Mouse (Mus musculus) megakaryocyte-erythroid progenitor cell, adult 5-6 weeks (primary cell): ENCODE results near the gene Ninl. TPM values are rescaled to one million over a fixed set of nuclear protein-coding genes. Genes with fewer than 3 reads are reported as not detected.
A peak's percentile ranks its signal among the peaks of the same experiment; 100 is the strongest.
"Not testable (repeated sequence)": the region's sequence is repeated elsewhere in the genome, so short reads cannot be mapped to it uniquely, and the experiment has no call there.

Source experiments
- ATAC-seq: replicated peaks from 2 replicates; pipeline ENCODE4 v1.8.0; 2016; ENCODE audit warnings: mild to moderate bottlenecking, inconsistent platforms; ENCODE audit not compliant: severe bottlenecking, poor library complexity, low FRiP score, low TSS enrichment
- total RNA-seq, 2 experiments: library from RNA; stranded (forward) in 1 of 2; stranded (reverse) in 1 of 2; fragments of 200-1000, 215-1000 nt in 1 of 2; fragments of >200 nt in 1 of 2; fragmentation: Nextera tagmentation in 1 of 2; gene quantifications; 2 replicates each; pipeline ENCODE4 v1.2.3; 2014 to 2017

Ninl gene
- total RNA-seq, 2 experiments from 2014 or later = 6.1 to 11.2 TPM

- ATAC-seq = no peak
Measured at GRCm38 (mm10) chr2:150963246-150963645, 75.9 kb downstream of the Ninl start.

GRCm38 (mm10) chr2:150959521-150959920 lies 79.7 kb downstream of the Ninl start:
- no peak for ATAC-seq

- ATAC-seq = no peak
Measured at GRCm38 (mm10) chr2:150955859-150956258, 83.3 kb downstream of the Ninl start.

GRCm38 (mm10) chr2:150951201-150951600 lies 88.0 kb downstream of the Ninl start:
- ATAC-seq = no peak

GRCm38 (mm10) chr2:150950056-150950455 lies 89.1 kb downstream of the Ninl start:
- no peak for ATAC-seq

GRCm38 (mm10) chr2:150949652-150950051 lies 89.5 kb downstream of the Ninl start:
- ATAC-seq = no peak

GRCm38 (mm10) chr2:150948786-150949185 lies 90.4 kb downstream of the Ninl start:
- no peak for ATAC-seq

- not testable (repeated sequence) for ATAC-seq
Measured at GRCm38 (mm10) chr2:150947880-150948611, 91.1 kb downstream of the Ninl start.

GRCm38 (mm10) chr2:150947341-150947740 lies 91.8 kb downstream of the Ninl start:
- not testable (repeated sequence) for ATAC-seq

- ATAC-seq = no peak
Measured at GRCm38 (mm10) chr2:150944017-150944416, 95.2 kb downstream of the Ninl start.

GRCm38 (mm10) chr2:150934659-150935058 lies 104.5 kb downstream of the Ninl start:
- no peak for ATAC-seq

- 0 out of 2 replicates have a peak, but pooled peaks have one; percentile 45 for ATAC-seq
Measured at GRCm38 (mm10) chr2:150933482-150933881, 105.7 kb downstream of the Ninl start.

GRCm38 (mm10) chr2:150930806-150931205 lies 108.4 kb downstream of the Ninl start:
- no peak for ATAC-seq

GRCm38 (mm10) chr2:150929156-150929555 lies 110.0 kb downstream of the Ninl start:
- no peak for ATAC-seq

GRCm38 (mm10) chr2:150927038-150927720 lies 112.0 kb downstream of the Ninl start:
- ATAC-seq = no peak

- 0 out of 2 replicates have a peak, but pooled peaks have one; percentile 23 for ATAC-seq
Measured at GRCm38 (mm10) chr2:150923505-150923904, 115.7 kb downstream of the Ninl start.

- no peak for ATAC-seq
Measured at GRCm38 (mm10) chr2:150923026-150923425, 116.2 kb downstream of the Ninl start.

GRCm38 (mm10) chr2:150922165-150922564 lies 117.0 kb downstream of the Ninl start:
- ATAC-seq = no peak

- ATAC-seq = no peak
Measured at GRCm38 (mm10) chr2:150921697-150922096, 117.5 kb downstream of the Ninl start.

- ATAC-seq = peak; percentile 69
Measured at GRCm38 (mm10) chr2:150920543-150920942, 118.6 kb downstream of the Ninl start.

GRCm38 (mm10) chr2:150918720-150919119 lies 120.5 kb downstream of the Ninl start:
- 0 out of 2 replicates have a peak, but pooled peaks have one; percentile 6 for ATAC-seq
